Mouse (Mus musculus): Measurements from ENCODE around the gene Tnfsf12.

DNA sequence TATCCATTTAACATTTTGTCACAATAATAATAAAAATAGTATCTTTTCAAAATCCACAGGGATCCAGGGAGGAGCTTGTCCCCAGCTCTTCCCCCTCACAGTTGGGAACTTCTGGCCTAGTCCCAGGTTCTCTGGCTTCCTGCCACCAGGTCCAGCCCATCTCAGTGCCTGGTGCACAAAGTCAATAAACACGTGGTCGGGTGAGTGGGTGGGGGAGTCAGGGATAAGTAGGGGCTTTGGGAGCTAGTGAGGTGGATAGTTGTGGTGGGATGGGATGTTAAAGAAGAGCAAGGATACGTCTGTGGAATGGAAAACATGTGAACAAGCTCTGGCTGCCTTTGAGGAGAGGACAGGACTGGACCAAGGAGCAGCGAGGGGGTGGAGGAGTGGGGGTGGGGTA, 9.3 kb downstream of the Tnfsf12 start:
- TF ChIP-seq CTCF (IDR thresholded peaks at IDR 0.05; ENCODE audit: extremely low read depth, insufficient read length, insufficient replicate concordance, low read depth, low read length): no peak
- no peak for TF ChIP-seq POLR2A (IDR thresholded peaks at IDR 0.05; ENCODE audit: low read depth, low read length)
